Mouse (Mus musculus): ENCODE measurements at regions not wholly inside any gene's neighbourhood (a gene's known extent, or its start where the extent isn't known, plus 50 kb on each side); places are given as distances from the start of the nearest gene placed in this dataset.

GRCm38 (mm10) chr10:126792371-126792835 is 108.8 kb downstream of the Atp23 start:
- TF ChIP-seq POLR2A (IDR thresholded peaks at IDR 0.05; ENCODE audit: extremely low read depth, insufficient read depth, low read length): no peak
- no peak for TF ChIP-seq CTCF (IDR thresholded peaks at IDR 0.05; ENCODE audit: extremely low read depth, insufficient read depth, low read length)
